Mouse (Mus musculus): Measurements from ENCODE around the gene Gm47995.

Gm47995 gene

DNA sequence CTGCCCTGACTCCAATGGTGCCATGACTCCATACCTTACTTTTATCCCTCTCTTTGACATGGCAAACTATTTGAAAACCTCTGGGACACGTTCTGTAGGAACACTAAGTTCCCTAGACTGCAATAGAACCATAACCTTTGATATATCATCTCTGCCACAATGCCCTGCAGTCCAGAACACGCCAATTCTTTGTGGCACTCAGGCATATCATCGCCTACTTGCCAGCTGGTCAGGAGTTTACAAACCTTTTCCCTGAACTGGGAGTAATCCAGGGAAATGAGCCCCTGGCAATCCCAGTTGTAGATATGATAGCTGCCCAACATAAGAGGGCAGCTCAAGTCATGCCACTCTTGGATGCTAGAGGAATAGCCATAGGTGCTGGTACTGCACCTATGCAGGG lies 34.1 kb downstream of the Gm47995 start:
- DNase-seq (ENCODE audit: low spot score): no peak

DNA sequence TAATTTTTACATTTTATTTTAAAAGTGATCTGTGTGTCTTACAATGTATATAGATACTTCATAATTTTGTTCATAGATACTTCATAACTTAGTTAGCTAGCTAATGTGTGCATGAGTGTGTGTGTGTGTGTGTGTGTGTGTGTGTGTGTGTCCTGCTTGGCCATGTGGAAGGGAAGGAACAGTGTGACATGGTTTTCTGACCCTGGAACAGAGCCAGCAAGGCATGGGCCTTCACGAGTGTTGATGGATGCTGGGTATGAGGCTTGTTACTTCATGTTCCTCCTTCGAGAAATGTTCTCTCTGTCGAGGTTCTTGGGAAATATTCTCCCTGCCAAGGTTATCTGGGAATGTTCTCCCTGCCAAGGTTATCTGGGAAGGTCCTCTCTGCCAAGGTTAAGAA lies 35.5 kb downstream of the Gm47995 start:
- DNase-seq (ENCODE audit: low spot score): no peak

DNA sequence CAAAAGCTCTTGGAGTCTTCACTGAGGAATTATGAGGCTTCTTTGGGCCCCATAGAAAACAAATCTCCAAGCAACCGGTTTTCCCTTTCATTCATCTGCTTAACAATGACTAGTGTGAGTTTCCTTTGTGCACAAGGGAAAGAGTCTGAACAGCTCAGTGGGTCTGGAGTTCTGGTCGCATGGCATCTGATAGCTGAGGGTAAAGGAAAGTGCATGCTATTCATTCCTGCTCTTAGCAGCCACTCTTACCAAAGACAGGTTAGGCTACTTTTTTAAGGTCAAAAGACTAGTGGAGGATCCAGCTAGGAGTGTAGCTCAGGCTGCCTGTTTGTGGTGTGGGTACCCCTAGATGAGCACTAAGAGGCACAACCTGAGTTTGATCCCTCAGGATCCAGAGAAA lies 37.3 kb downstream of the Gm47995 start:
- no peak for DNase-seq (ENCODE audit: low spot score)

DNA sequence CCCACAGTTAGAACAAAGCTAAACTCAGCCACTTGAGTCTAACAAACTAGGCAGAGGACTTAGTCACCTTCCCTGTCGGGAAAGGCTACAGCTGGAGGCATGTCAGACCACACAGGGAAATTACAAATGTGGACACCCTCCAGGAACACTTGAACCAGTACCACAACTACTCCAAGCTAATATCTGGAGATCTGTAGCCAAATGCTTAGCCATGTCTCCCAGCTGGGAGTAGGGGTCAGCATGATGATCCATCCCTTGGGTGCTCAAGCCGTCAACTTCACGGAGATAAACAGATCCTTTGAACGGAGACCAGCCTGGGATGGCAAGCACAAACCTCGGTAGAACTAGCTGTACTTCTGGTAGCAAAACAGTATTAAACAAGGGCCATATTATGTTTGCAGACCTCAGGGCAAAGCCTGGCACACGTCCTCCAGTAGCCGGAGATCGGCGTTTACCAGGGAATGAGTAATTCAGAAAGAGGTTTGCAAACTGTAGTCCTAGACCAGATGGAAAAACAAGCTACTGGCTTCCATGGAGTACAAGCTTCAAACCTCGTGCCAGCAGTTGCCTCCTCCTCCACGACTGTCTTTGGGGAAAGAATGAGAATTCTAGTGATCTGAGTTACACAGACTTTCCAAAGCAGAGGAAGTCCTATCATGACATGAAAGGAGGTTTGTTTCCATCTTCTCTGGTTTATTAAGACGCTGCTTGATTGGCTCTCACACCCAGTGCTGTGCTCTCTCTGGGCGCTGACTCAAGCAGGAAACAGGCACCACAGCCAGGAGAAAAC lies 38.1 kb downstream of the Gm47995 start:
- DNase-seq (ENCODE audit: low spot score): peak; percentile 12

DNA sequence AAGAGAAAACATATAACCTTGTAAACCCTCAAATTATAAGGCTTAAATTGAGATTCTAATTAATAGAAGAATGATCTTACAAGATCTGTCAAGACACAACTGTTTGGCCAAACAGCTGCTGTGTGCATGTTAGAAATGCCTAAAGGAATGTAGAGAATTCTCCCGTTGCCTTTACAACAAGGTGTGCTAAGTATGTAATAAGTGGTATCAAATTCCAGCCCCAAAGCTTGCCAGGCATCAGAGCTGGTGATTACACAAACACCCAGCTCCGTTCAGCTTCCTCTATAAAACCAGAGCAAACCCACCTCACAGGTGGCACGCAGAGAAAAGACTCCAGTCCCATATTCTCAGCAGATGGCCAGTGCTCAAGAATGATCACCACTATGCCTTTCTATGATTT lies 39.5 kb downstream of the Gm47995 start:
- no peak for DNase-seq (ENCODE audit: low spot score)

DNA sequence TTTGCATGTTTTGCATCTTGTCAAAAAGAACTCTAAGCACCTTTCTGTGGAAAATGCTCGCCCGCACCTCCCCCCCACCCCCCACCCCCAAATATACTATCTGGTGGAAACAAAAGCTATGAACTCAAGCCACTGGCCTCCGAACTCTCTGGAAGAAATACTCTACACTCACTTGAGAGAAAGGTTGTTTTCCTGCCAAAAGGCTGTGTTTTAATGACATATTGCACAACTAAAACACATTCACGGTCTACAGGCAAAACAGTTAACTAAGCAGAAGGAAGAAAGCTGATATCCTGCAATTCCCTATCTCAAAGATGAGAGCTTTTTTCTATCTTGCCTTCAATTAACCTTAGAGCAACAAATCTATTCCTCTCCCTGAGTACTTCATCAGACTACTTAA lies 45.1 kb downstream of the Gm47995 start:
- DNase-seq (ENCODE audit: low spot score): no peak

DNA sequence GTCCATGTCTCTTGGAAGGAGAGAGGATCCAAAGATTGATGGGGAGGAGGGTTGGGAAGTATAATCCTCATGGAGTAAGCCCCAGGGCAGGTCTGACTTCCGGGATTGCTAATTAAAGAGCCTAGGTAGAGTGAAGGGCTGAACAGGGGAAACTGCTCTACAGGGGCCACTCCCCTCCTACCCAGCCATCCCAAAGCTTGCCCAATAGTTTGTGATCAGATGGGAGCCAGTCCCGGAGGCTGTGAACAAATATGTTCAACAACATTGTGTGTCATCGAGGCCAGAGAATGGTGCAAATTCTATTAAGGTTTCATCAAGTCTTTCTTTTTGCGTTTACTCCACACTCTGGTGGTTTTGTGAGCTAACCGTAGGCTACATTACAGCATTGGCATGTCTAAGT lies 45.8 kb downstream of the Gm47995 start:
- no peak for DNase-seq (ENCODE audit: low spot score)

DNA sequence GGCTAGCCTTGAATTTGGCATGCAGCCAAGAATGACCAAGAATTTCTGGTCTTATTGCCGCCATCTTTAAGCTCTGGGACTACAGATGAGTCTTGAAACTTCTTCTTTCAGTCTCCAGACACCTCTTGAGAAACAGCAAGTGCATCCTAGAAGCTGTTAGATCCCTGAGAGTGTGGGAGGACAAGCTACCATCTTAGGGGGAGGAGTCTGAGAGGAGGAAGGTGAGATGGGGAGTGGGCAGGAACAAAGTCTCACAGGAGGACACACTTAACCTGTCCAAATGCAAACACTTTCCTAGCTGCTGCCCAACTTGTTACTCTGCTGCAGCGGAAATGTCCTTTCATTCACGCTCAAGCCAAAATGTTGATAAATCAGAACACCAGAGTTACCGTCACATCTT lies 46.5 kb downstream of the Gm47995 start:
- no peak for DNase-seq (ENCODE audit: low spot score)

DNA sequence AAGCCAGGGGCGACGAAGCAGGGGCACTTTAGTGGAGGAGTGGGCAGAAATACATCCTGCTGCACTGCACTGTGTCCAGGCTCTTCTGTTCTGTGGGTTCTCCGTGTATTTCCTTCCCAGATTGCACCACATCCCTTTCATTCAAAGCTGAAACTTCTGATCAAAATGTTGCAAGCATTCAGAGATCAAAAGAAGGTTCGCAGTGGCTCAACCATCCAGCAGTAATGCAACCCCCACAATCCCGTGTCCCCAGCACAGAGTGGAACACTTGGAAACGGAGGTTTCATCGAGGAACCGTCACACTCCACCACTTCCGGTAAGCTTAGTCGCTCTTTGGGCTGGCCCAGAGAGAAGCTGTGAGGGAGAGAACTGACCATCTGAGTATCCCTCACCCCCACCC lies 46.9 kb downstream of the Gm47995 start:
- DNase-seq (ENCODE audit: low spot score): no peak

DNA sequence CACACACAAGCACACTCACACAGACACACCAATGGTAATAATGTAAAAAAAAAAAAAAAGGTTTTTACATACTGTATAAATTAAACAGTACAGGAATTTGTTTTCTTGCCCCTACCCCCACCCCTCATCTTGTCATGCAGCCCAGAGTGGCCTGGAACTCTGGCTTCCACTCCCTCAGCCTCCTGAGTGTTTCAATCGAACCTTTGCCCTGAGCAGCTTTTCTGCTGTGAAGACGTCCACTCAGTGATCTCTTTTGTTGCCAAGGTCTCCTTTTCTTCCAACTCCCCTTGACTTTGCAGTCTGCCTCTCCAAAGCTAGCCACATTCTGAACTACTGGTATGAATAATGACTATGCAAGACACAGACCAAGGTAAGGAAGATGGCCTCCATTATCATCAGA lies 47.6 kb downstream of the Gm47995 start:
- DNase-seq (ENCODE audit: low spot score): no peak

Data from urinary bladder, postnatal 14 days (tissue).